Mouse (Mus musculus) testis, adult 2 months (tissue): Measurements from ENCODE around the gene Tiam1.

ENCODE experiments used
- CTCF ChIP-seq: fragments of 200-500 bp; IDR thresholded peaks from 2 replicates; pipeline ENCODE4 v1.5.1; 2012; ENCODE audit warnings: low read depth, mild to moderate bottlenecking, inconsistent platforms, low read length, moderate library complexity; ENCODE audit not compliant: control insufficient read depth, insufficient read depth, insufficient replicate concordance
- POLR2A ChIP-seq: fragments of 200-500 bp; IDR thresholded peaks from 2 replicates; pipeline ENCODE4 v1.6.1; 2012; ENCODE audit warnings: low read depth, mild to moderate bottlenecking, inconsistent platforms, low read length, moderate library complexity; ENCODE audit not compliant: control insufficient read depth

GRCm38 (mm10) chr16:89825875-89826274 is 317.7 kb downstream of the Tiam1 start:
- TF ChIP-seq POLR2A: no peak
- no peak for TF ChIP-seq CTCF
